Mouse (Mus musculus) v-Abl transformed pro-B cells (cell line): ENCODE measurements around the gene Abracl.

Source experiments
- in situ Hi-C, 2 experiments: fragments of 400-800 bp; cut with MboI; formaldehyde crosslinking; loops; one replicate each; pipeline ENCODE4 v1.15.1; 2025; ENCODE audit not compliant: unreplicated experiment in 2 of 2

Gene Abracl

DNA sequence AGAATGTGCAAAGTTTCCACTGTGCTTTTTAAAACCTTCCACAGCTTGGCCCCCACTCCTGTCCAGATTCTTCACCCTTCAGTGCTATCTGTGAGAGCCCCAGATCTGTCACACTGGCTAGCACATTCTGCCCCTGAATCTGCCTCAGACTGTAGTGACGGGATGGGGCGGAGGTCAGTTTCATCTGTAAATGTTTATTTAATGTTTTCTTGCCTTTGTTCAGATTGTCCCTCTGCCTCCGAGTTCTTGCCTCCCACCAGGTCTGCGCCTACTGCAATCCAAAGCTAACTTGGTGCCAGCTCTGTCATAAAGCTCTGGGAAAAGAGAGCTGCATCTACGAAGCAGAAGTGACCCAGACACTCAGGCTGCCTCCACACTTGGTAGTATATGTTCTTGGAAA is 13.8 kb upstream of the Abracl start:
- in situ Hi-C loops, result no loop called here

DNA sequence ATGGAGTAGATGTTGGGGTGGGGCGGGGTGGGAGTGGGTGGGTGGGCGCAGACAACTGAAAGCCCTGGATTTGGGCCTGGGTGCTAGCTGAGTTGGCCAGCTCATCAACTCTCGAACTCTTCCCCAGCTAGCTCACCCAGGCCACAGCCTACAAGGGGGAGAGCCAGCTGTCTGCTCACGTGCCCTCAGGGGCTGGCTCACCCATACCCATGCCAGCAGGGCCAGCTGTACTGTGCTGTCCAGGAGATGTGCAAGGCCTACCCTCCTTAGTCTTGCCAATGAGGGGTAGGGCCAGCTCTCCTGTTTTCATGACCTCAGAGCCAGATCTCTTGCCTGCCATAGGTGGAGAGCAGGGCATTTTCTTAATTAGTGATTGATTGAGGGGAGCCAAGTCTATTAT is 11.3 kb upstream of the Abracl start:
- in situ Hi-C loops, result no loop called here

DNA sequence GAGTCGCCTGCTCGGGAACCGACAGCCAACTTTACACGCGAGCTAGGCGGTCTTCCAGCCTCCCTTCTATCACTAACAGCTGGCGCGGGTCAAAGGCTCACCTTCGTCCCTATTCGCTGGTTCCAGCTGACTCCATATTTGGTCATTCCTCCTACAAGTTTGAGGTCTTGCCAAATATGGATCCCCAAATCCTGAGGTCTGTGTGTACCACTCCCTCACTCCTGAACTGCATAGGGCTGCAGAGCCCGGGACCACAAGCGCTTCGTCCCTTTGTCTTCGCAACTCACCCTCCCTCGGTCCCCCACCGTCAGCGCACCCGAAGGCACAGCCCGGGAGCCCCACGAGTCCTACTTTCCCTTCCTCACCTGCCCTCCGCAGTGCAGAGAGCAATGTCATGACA is 776 bp downstream of the Abracl start:
- in situ Hi-C loops, result no loop called here

DNA sequence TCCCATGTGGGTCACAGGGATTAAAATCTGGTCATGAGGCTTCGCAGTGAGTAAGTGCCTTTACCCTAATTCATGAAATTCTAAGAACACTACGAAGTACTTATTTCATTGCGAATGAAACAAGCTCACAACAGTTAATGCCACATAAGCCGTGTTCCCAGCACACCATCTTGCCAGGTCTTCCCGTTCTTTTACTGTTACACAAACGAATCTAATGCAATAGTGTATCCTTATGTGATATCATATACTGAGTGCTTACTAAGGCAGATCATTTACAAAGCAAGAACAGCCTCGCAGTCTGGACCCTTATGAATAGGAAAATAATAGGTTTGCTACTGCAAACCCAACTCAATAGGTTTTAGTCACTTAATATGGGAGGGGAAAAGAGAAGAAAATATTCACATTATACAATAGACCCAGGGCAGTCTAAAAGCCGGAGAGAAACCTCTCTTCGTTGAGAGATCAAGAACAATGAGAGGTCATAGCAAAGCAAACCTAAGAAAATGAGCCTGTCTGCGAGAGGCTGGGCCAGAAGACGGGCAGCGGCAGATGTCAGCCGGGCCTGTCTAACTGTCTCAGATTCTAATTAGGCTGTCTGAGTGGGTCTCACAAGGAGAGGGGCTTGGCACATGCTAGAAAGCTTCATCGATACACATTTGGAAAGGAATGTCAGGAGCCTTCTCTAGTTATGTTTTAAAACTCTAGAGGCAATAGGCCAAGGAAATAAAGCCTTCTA is 1.3 kb downstream of the Abracl start:
- in situ Hi-C loops, result no loop called here

DNA sequence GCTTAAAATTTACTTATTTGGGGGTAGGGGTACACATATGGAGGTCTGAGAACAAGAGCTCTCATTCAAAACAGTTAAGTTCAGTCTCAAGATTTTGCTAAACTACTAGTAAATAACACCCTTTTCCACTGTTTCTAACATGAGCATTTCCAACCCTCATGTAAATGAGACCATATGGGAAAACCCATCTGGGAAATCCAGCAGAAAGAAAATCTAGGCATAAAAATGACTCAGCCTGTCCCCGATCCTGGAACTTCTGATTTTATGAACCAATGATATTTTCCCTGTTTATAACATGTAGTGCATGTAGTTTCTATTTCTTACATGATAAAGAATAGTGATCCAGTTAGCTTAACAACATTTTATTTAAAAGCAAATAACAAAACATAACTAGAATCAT is 2.2 kb downstream of the Abracl start:
- in situ Hi-C loops, result no loop called here

DNA sequence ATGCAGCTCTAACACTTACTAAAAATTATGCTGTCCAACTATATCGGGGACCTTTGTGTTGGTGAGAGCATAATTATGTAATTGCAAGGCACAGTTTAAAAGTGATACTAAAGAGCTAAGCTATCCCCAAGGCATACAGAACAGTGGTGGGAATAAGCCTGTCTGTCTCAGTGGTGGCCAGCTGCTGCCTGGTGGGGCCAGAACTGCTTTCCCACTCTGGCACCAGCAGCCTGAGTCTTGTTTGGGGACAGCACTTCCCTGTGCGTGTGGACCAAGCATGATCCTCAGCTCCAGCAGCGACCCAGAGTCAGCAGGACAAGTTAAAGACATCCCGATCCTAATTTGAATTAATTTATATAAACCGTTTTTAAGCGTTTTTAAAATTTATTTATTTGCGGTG is 2.6 kb downstream of the Abracl start:
- in situ Hi-C loops, result no loop called here

DNA sequence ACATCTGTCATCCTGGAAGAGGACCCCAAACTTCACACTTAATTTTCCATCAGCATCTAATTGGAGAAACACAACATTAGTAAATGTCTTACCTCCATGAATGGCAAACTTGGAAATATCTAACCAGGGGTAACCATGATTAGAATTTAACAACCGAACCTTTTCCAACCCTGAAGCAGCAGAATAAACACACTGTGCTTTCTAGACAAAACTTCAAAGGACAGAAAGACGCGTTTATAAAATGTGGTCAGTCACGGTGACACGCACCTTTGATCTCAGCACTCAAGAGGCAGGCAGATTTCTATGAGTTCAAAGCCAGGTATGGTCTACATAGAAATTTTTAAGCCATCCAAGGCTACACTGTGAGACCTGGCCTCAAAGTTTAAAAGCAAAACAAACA is 11.3 kb downstream of the Abracl start:
- in situ Hi-C loops, result no loop called here

DNA sequence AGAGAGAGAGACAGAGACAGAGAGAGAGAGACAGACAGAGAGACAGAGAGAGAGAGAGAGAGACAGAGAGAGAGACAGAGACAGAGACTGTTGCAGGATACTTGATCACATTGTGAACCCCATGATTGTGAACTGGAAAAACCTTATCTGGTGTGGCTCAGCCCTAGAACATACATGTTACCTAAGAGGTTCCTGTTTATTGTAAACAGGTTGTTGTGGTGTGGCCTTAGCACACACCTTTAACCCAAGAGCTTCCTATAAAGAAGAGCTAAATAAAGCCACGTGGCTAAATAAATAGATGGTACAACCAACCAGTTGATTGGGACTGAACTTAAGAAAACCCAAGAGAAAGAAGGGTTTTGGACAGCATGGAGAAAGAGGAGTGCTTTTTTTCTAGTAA is 13.3 kb downstream of the Abracl start:
- in situ Hi-C loops, result no loop called here

DNA sequence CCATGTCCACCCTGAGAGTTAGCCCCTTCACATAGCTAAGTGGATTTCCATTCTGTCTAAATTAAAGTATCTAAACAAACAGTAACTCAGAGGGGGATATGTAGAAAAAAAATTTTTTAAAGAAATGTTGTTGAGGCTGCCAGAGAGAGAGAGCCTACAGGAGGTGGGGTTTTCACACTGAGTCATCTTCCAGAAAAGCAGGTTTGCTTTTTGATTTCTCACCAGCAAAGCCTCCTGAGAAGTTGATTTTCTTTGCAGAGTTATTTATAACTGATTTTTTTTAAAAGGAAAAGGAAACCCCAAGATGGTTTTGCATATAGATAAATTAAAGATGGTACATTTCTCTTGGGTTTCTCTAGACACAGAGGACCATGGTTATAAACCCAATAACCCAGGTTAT is 15.0 kb downstream of the Abracl start:
- in situ Hi-C loops, result no loop called here

DNA sequence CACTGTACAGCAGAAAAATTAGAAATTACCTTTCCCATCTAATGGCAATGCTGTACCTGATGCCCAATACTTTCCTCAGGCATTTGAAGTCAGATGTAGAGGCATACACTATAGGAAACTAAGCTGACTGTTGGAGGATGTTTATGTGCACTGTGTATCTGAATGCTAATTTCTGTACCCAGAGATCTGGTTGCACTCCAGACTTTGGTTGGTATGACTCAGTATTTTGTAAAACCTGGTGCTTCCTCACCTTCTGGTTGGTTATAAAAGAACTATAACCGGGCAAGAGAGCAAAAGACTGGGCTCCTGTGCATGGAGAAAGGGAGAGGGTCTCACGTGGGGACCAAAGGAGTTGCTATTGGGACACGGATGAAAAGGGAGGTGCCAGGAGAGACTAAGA is 15.8 kb downstream of the Abracl start:
- in situ Hi-C loops, result no loop called here

DNA sequence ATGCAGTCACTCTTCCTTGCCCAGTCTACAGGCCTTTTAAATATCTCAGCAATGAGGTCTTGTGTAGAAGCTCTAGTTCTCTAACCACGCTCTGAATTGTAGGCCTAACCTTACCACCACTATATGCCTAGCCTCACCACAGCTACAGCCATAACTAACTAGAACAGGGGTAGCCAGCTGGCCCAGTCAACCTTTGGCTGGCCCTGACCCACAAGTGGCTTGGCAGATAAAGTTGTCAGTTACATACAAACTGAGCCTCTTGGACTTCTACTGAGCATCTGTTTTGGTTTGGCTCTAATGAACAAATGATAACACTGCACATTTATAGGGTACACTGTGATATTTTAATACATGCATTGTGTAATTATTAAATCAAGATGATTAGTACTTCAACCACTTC is 16.3 kb downstream of the Abracl start:
- in situ Hi-C loops, result no loop called here

DNA sequence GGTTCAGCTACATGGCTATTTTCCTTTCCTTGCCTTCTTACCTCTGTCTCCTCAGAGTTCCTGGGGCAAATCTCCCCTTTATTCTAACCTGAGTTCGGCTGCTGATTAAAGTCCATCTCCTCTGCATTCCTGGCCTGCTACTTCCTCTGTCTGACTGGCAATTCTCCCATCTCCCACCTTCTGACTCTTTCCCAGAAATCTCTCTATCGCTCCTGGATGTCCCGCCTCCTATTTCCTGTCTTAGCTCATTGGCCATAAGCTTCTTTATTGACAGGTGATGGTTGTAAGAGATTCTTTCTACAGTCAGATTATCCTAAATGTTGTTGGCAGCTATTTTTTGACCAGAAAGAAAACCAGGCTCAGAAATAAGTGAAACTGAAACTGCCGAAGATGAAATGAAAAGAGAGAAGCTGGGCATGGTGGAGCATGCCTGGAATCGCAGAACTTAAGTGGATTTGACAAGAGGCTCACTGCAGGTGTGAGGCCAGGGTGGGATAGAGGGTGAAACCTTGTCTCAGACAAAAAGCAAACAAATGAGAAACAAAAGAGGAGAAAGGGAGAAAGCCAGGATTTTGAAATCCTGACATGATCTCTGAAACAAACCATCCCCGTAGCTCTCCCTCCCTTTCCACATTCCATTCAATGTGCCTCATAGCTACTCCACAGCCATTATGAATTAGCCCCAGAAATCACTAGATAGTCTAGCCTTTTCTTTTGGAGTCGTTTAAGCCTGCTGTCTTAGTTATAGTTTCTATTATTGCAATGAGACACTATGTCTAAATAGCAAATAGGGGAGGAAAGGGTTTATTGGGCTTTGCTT is 17.7 kb downstream of the Abracl start:
- in situ Hi-C loops, result no loop called here

DNA sequence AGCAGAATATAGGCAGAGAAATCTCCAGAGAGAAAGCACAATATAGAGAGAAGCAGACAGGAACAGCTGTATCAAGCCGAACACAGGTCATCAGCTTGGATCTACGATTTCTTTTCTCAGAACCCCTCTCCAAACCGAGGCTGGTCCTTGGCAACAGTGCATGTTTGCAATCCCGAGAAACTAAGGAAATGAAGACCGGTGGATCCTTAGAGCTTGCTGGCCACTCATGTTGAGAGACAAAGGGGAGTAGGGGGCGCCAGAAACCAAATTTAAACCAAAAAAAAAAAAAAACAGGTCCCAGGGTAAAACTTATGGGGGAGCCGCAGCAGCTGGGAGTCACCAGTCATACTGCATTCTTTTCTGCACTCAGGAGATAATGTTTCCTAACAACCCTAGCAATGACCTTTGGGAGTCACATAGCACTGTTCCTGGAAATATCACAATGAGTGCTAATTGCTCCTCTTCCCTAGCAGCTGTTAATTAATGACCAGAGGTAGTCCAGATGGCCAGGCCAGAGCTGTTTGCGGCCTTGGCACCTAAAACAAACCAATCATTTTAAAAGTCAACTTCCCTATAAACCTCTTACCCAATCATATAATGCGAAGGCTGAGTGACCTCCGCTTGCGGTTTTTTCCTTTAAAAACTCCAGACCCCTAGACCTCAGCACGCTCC is 19.0 kb downstream of the Abracl start:
- in situ Hi-C loops, result no loop called here

DNA sequence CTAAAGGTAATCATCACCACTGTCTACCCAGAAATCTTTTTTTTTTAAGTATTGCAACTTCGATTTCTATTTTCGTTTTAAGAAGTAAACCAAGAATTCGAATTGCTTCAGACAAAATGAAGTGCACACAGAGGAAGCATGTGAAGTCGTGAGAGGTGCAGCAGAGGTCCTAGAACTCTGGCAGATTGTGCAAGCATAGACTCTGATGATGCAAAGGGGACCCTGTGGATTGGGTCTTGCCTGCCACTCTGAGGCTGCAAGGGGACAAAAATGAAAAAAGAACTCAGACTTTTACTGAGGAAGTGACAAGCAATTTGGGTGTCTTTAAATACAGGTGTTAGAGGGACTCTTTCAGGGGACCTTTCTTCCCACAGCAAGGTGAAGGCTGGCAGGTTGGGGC is 32.5 kb downstream of the Abracl start:
- in situ Hi-C loops, result no loop called here

DNA sequence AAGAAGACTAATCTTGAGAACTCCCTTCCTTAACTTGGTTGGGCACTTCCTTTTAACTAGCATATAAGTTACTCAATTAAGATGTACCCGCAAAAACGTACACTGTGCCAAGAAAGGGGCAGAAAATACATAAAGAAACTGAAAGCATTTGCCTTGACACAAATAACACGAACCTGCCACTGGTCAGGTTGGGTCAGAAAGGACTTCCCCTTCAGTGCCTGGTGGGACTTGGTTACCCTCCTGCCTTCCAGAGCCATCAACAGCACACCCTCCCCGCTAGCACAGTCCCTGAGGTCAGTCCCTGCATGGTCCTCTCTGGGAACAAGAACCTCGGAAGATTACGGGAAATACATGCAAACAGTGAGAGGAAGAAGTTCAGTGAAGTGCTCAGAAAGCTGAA is 34.0 kb downstream of the Abracl start:
- in situ Hi-C loops, result no loop called here

DNA sequence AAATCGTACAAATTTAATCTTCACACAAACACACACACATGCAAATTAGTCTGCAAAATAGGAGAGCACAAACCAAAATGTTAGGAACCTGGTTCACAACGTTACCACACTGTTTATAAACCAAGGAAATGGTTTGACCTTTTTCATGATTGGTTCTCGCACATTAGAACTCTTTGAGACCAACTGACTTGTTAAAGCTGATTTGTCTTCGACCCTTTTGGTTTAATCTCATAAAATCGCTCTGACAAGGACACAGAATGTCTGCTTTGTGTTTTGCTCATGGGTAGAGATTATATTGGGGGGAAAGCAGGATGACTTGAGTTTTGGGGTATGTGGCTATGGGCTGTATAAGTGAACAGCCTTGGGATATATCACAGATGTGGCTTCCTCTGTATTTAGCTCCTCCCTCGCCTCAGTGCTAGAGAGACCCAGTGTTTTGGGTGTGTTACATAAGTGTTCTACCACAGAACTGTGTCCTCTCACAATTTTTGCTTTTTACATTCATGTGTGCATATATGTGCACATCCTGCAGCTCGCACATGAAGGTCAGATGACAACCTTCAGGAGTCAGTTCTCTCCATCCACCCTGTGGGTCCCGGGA is 35.2 kb downstream of the Abracl start:
- in situ Hi-C loops, result no loop called here

DNA sequence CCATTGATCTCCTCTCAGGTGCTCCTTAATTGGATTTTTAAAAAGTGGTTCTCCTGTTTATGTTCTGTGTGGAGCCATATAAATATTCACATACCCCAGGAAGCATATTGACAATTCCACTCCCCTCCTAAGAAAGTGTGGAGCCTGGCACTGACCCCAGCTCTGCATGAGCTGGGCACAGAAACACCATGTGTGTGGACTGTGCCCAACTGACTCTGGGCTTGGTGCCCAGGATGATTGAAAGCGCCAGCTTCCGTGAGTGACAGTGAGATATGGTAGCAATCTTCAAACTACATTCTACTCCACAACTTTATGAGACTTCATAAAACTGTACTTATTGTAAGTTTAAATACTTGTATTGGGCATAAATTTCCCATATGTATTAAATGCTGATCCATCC is 39.8 kb downstream of the Abracl start:
- in situ Hi-C loops, result no loop called here

DNA sequence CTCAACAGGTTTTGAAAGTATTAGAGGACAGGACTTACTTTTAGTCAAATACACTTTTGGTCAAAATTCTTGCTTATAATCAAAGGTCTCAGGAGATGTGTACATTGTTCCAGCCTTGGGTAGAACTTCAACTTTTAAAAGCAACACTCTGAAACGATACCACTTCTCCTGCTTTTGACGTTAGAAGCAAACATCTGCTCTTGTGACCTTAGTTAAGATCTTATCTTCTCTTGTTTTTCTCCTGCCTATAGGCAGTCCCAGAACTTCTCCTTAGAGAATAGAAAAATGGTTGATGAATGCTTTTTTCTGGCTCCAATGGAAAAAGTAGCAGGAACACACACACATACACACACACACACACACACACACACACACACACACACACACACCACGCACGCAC is 57.0 kb downstream of the Abracl start:
- in situ Hi-C loops, result no loop called here
